Mouse (Mus musculus) thymus, postnatal 14 days (tissue): ENCODE results near the gene Sox10.
A peak's percentile ranks its signal among the peaks of the same experiment; 100 is the strongest.

ENCODE experiments used
- DNase-seq: peaks from one replicate; pipeline ENCODE4 v3.0.0; 2021

The Sox10 gene

GRCm38 (mm10) chr15:79122119-79122518, 42.9 kb downstream of the Sox10 start:
- DNase-seq, result no peak

- no peak for DNase-seq
Observed at GRCm38 (mm10) chr15:79119491-79119890, 45.5 kb downstream of the Sox10 start.

- DNase-seq, result peak; percentile 48
Observed at GRCm38 (mm10) chr15:79115276-79115675, 49.8 kb downstream of the Sox10 start.

GRCm38 (mm10) chr15:79111774-79112173, 53.3 kb downstream of the Sox10 start:
- no peak for DNase-seq

- DNase-seq, result no peak
Observed at GRCm38 (mm10) chr15:79110528-79110927, 54.5 kb downstream of the Sox10 start.

- DNase-seq, result no peak
Observed at GRCm38 (mm10) chr15:79110031-79110430, 55.0 kb downstream of the Sox10 start.

GRCm38 (mm10) chr15:79109321-79109934, 55.6 kb downstream of the Sox10 start:
- peak; percentile 53 for DNase-seq

GRCm38 (mm10) chr15:79108421-79109320, 56.4 kb downstream of the Sox10 start, which contains the start of gene Micall1:
Gene Micall1 (plus strand): TSS chr15:79108898.
- DNase-seq, result peak; percentile 78

- no peak for DNase-seq
Observed at GRCm38 (mm10) chr15:79107966-79108365, 57.1 kb downstream of the Sox10 start.

GRCm38 (mm10) chr15:79105804-79106203, 59.2 kb downstream of the Sox10 start:
- DNase-seq, result no peak
